Mouse (Mus musculus) lung, postnatal 10 days (tissue): ENCODE measurements at regions not wholly inside any gene's neighbourhood (a gene's known extent, or its start where the extent isn't known, plus 50 kb on each side); places are given as distances from the start of the nearest gene placed in this dataset.

Experiments used
- DNase-seq: peaks from one replicate; pipeline ENCODE4 v3.0.0; 2021

GRCm38 (mm10) chr7:77966658-77967057 is 771.2 kb downstream of the Ntrk3 start:
- no peak for DNase-seq

- no peak for DNase-seq
These were observed 804.4 kb downstream of the Ntrk3 start for GRCm38 (mm10) chr7:77933366-77933765.

DNA sequence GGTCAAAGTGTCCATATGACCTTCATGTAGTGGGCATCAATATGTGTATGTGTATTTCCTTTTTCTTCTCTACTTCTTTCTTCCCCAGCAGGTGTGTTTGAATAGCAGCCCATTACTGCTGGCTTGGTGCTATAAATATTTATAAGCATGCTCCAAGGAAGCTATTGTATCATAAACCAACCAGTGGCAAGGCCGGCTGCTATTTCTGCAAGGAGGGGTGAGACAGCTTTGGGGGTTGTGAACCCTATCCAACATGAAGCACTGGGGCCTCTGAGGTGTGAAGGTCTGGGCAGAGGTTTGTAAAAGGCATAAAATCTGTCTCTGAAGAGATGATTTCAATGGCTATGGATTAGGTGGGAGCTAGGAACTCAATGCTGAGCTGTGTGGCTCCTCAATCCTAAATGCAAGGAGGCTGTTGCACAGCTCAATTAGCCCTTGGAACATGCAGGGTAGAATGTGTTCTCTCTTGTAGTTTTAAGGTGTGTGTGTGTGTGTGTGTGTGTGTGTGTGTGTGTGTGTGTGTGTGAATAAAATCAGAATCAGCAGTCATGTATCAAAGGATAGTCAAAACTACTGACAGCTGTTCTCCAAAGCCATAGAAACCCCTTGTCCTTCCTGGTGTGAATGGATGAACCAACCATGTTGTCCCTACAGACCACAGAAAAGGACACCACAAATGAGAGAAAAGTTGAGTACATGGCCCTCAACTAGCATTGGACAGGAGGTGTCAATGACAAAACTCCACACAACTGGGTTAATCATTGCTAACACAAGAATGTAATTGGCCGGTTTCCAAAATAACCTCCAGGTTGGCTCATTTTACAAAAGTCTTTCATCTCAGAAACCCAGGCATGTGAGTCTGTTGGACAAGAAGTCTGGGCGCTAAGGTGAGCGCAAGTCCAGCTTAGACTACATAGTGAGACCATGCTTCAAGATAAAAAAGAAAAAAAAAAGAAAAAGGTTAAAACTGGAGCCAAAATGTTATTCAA is 809.0 kb downstream of the Ntrk3 start:
- DNase-seq: no peak

GRCm38 (mm10) chr7:77899231-77899630 is 838.6 kb downstream of the Ntrk3 start:
- no peak for DNase-seq

DNA sequence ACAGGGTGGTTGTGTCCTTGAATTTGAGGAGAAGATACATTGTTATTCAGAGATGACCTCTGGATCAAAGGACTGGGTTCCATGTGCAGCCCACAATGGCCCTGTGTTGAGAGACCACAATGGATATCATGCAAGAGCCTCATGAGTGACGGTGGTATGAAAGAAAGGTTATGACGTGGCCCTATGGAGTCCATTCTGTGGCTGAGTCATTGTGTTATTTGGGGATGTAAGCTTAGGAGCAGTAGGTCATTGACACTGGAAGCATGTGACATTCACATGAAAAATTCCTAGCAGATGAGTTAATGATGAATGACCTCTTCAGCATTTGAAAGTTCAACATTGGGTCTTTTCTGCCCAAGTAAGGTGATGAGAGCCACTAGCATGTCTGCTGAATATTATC is 849.3 kb downstream of the Ntrk3 start:
- no peak for DNase-seq

DNA sequence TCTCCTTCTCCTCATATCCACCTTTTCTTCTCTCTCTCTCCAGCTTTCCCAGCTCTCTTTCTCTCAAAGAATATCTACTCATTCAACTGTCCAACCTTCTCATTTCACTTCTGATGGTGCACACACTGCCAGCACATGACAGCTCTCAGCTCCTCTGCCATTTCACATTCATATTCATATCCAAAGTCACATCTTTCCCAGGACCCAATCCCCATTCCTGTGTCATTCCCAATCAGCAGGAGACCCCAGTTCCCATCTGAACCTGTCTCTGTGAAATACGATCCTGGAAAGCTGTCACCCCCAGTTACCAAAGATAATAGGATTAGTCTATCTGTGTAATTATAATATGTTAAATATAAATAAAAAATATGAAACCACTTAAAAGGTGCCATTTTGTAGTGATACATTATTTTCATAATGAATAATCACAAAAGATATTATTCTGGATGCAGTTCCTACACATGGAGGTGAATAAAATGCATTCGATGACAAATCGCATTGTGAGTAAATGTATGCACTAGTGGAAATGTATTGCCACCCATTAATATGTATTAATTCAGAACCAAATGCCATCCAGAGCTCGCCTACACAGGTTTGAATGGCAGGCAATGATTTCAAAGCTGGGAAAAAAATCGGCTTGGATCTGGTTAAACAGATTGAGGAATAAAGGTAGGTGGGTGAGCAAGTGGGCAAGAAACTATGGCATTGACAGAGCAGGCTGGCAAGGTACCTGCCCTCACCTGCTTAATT is 855.0 kb downstream of the Ntrk3 start:
- DNase-seq: no peak

- no peak for DNase-seq
These were observed 870.3 kb downstream of the Ntrk3 start for GRCm38 (mm10) chr7:77867518-77867917.

GRCm38 (mm10) chr7:77861841-77862240 is 876.0 kb downstream of the Ntrk3 start:
- no peak for DNase-seq

- DNase-seq: no peak
These were observed 879.4 kb downstream of the Ntrk3 start for GRCm38 (mm10) chr7:77858436-77858835.

GRCm38 (mm10) chr7:77857979-77858378 is 879.8 kb downstream of the Ntrk3 start:
- DNase-seq: no peak

DNA sequence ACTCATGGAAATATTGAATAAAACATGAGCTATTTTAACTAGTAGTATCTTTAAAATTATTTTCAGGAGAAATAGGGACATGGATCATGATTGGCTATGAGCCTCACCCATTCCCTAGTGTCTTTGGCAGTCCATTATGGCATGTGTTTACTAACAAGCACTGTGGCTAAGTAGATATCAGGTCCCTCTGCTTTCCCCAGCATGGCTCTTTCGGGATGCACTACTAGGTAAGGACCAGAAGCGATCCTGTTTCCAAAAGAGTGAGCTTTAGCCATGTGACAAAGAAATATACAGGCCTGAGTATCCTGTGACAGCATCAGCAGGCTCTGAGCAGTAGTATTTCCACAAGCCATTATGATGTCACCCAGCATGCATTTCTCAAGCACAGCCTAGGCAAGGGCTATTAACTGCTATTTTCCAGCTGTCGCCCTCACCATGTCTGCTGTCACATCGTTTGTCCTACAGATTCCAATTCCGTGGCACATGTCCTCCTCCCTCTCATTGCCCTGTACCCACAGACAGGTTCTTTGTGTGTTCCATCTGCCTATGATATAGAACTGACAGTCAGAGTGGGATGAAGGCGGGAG is 882.1 kb downstream of the Ntrk3 start:
- DNase-seq: peak; percentile 19

GRCm38 (mm10) chr7:77855077-77855476 is 882.7 kb downstream of the Ntrk3 start:
- no peak for DNase-seq

DNA sequence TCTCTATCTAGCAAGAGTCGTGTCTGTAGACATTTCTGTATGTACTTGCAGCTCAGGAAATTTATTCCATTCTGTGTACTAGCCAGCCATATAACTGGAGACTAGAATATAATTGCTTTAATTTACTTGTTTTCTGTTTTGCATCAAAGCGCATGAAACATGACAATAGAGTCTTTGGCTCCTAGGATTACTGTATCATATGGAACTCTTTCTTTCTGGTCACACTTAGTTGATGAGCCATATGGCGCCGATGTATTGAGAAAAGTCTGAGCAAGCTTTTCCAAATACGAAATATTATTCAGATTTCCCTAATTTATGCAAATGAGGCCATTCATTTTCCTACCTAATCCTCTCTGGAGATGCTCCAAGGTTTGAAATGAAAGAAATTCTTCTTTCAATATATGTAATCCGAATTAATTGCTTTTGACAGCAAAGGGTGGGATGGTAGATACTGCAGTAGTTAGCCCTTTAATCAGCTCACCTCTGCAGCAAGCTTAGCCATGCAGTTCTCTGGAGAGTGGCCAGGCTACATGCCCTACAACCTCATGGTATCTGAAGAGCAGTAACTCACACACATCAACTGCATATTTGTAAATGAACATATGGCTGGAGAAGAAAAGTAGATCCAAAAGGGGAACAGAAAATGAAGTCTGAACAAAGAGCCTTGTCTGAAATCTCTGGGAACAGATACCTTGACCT is 913.4 kb downstream of the Ntrk3 start:
- DNase-seq: no peak

- no peak for DNase-seq
These were observed 925.5 kb downstream of the Ntrk3 start for GRCm38 (mm10) chr7:77812052-77812903.

- DNase-seq: no peak
These were observed 951.0 kb downstream of the Ntrk3 start for GRCm38 (mm10) chr7:77786801-77787200.

- DNase-seq: peak; percentile 25
These were observed 965.9 kb downstream of the Ntrk3 start for GRCm38 (mm10) chr7:77771711-77772449.

- DNase-seq: no peak
These were observed 998.6 kb downstream of the Ntrk3 start for GRCm38 (mm10) chr7:77738996-77739765.
